Mouse (Mus musculus) heart, embryonic 16.5 days (tissue): ENCODE measurements around the gene Trabd2b. TPM values are rescaled to one million over a fixed set of nuclear protein-coding genes. Genes with fewer than 3 reads are reported as not detected.

ENCODE experiments used
- ATAC-seq: fragments of 200-750 bp; cut with Nextera tagmentation; replicated peaks from 2 replicates; pipeline ENCODE4 v1.8.0; 2017; ENCODE audit warnings: moderate number of reproducible peaks; ENCODE audit not compliant: insufficient read depth, low FRiP score; ENCODE audit errors: extremely low read depth
- H3K27ac ChIP-seq: fragments of 300-500 bp; sonication (generic); 2 replicates; pipeline ENCODE4 v1.5.1; 2014; ENCODE audit warnings: mild to moderate bottlenecking, low read length, control low read depth, moderate library complexity
- H3K27me3 ChIP-seq: fragments of 300-500 bp; sonication (generic); 2 replicates; pipeline ENCODE4 v1.6.1; 2014; ENCODE audit warnings: low read length, mixed read lengths; ENCODE audit not compliant: control insufficient read depth, insufficient read depth
- H3K36me3 ChIP-seq: fragments of 300-500 bp; sonication (generic); 2 replicates; pipeline ENCODE4 v1.6.1; 2014; ENCODE audit not compliant: control insufficient read depth, insufficient read depth
- H3K4me1 ChIP-seq: fragments of 300-500 bp; sonication (generic); 2 replicates; pipeline ENCODE4 v1.6.1; 2014; ENCODE audit warnings: low read length, mixed read lengths; ENCODE audit not compliant: control insufficient read depth, insufficient read depth
- H3K4me2 ChIP-seq: fragments of 300-500 bp; sonication (generic); 2 replicates; pipeline ENCODE4 v1.6.1; 2014; ENCODE audit warnings: low read depth, mild to moderate bottlenecking, control low read depth, low read length
- H3K4me3 ChIP-seq: fragments of 300-500 bp; sonication (generic); 2 replicates; pipeline ENCODE4 v1.5.1; 2014; ENCODE audit warnings: mild to moderate bottlenecking, control low read depth, low read length
- H3K9ac ChIP-seq: fragments of 300-500 bp; sonication (generic); 2 replicates; pipeline ENCODE4 v1.6.1; 2014; ENCODE audit warnings: low read length, control low read depth
- H3K9me3 ChIP-seq: fragments of 300-500 bp; sonication (generic); replicated peaks from 2 replicates; pipeline ENCODE4 v1.6.1; 2016; ENCODE audit warnings: low read length; ENCODE audit not compliant: control insufficient read depth
- WGBS: fragments of 180-500 bp; shearing (Covaris S2); extraction: QIAGEN DNeasy Blood & Tissue Kit; methylation state at CpG from one replicate; pipeline ENCODE4 v1.1.7; 2014; 5-methylcytosine and 5-hydroxymethylcytosine counted together
- polyA plus RNA-seq: library from polyadenylated mRNA; unstranded; fragments of >200 nt; fragmentation: Nextera tagmentation; extraction: Ambion mirVana; gene quantifications from 2 replicates; pipeline ENCODE4 v1.2.1, GENCODE M21; 2015

Trabd2b gene
- polyA plus RNA-seq, 1 experiment from 2014 or later: 3.4 TPM

DNA sequence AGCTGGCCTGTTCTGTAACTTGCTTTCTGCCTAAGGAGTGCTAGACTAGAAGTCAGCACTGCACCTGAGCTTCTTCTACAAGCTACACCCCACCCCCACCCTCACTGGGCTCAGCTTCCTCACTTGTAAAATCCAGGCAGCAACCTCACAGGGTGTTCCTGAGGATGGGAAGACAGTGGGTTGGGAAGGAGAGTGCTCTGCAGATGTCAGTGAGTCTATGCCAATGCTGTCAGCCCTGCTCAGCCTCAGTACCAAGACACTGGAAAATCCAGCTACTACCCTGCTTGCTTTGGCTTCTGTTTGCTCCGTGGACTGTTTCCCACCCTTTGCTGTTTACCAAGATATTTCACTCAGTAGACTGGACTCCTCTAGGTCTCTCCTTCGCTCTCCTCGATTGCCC is 36.1 kb downstream of the Trabd2b start:
- Histone ChIP-seq H3K36me3 (no peaks in the 10 kb centered on the region), H3K9ac (no peak overlapping the region), H3K9me3 (no peaks in the 10 kb centered on the region), H3K4me2 (no peak overlapping the region), H3K27ac (no peak overlapping the region), H3K27me3 (peaks cover 7% of the 10 kb centered on the region; the same call in 1 of the 2 replicates), H3K4me3 (no peak overlapping the region), H3K4me1 (no peaks in the 10 kb centered on the region)
- ATAC-seq: no peak
- 78% methylated on average over 3 of the region's 3 CpGs for WGBS

DNA sequence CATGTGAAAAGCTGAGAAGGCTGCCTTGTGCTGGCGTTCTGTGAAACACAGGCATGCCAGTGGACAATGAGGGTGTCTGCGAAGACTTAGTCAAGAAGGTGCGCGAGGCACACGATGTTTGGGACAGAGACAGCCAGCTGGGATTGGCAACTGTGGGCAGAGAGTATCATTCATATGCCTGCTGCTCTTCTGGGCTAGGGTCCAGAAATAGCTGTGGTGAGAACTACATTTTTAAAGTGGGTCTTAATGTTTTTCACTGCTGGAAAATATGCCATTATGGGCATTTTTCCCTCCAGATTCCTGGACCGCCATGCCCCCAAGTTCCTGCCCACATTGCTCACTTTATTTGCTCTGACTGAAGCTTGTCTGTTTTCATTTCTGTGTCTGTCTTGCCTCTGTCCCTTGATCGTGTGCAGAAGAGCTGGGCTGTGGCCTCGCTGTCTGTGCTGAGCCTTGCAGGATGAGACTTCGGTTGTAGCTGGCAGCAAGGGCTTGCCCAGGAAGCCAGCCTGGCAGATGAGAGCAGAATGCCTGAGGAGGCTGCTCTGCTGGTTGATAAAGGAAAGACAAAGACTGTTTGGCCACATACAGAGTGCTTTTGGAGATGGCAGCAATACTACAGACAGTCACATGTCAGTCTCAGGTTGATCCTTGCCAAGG is 42.0 kb downstream of the Trabd2b start:
- no peak overlapping the region for H3K27ac ChIP-seq
- H3K4me3 ChIP-seq: no peak overlapping the region
- no peak overlapping the region for H3K4me2 ChIP-seq
- no peak overlapping the region for H3K9ac ChIP-seq
- H3K36me3 ChIP-seq: no peaks in the 10 kb centered on the region
- H3K9me3 ChIP-seq: no peaks in the 10 kb centered on the region
- H3K27me3 ChIP-seq: 0 out of 2 replicates have a peak, but pooled peaks cover 3% of the 10 kb centered on the region
- no peak for ATAC-seq
- WGBS: 74% methylated on average over 9 of the region's 9 CpGs
- peaks cover 9% of the 10 kb centered on the region for H3K4me1 ChIP-seq

DNA sequence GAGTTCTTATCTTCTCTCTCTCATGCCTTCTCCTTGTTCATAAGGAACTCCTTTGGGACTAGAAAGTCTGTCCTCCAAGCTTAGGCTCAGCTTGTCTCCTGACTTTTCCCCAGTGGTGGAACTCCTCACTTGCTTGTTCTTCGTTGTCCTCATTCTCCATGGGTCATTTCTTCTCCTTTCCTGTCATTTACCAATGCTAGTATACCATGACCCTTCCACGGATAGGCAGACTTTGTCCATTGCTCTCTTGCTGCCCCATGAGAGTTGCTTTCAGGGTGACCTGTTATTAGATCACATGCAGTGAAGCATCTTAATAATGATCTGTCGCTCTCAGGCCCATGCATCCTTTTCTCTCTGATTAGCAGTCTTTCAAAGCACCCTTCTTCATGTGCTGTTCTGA is 46.6 kb downstream of the Trabd2b start:
- WGBS: 85% methylated on average over 3 of the region's 3 CpGs
- Histone ChIP-seq H3K27ac (no peak overlapping the region), H3K9ac (no peak overlapping the region), H3K4me2 (no peak overlapping the region), H3K9me3 (no peaks in the 10 kb centered on the region), H3K4me1 (peaks cover 20% of the 10 kb centered on the region), H3K36me3 (no peaks in the 10 kb centered on the region), H3K27me3 (no peaks in the 10 kb centered on the region), H3K4me3 (no peak overlapping the region)
- no peak for ATAC-seq

DNA sequence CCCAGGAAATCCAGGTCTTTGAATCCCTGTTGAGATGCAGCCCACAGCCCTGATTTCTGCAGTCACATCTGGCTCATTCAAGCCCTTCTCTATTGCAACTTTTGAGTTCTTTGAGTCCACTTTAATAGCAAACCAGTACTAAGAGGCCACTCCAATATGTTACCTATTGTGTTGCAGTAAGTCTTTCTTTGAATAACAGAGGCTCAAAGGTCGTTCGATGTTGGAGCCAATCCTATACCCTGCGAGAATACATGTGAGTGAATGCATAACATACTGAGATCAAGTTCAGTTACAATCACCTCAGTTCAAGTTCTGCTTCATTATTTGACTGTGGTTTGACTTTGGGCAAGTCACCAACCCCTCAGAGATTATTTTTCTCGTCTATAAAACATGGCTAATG is 47.5 kb downstream of the Trabd2b start:
- ATAC-seq: no peak
- Histone ChIP-seq H3K4me1 (peaks cover 17% of the 10 kb centered on the region), H3K36me3 (no peaks in the 10 kb centered on the region), H3K9ac (no peak overlapping the region), H3K27me3 (no peaks in the 10 kb centered on the region), H3K4me2 (no peak overlapping the region), H3K27ac (no peak overlapping the region), H3K9me3 (no peaks in the 10 kb centered on the region), H3K4me3 (no peak overlapping the region)
- WGBS: 78% methylated on average over 4 of the region's 4 CpGs

DNA sequence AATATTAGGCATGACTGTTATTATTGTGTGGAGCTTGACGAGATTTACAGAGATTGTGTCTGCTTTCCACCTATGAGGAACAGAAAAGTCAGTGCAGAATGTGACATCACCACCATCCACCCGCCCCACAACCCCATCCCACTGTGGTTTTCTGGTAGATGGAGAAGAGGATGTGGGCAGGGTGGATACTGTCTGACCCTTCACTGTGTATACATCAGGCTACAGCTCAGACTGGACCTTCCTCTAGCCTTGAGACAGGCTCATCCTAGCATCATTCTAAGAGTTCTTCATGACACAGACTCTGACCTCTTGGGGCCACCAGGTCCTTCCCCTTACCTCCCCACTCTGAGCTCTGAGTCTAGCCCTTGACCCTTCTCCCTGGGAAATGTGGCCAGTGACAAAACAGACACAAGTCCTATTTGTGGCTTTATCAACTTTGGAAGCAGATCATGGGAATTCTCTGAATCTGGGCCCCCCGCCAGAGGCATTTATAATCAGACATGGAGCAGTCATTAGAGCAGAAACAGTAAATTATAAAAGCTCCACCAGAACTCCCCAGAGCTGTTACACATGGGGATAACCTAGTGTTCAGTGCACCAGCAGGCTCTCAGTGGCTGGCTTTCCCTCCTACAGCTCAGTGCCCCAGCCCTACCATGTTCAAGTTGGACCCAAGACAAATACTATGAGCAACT is 48.1 kb downstream of the Trabd2b start:
- no peaks in the 10 kb centered on the region for H3K9me3 ChIP-seq
- WGBS: 63% methylated on average over 3 of the region's 3 CpGs
- H3K27ac ChIP-seq: peak overlapping the region; percentile 85
- H3K4me1 ChIP-seq: peaks cover 23% of the 10 kb centered on the region
- H3K36me3 ChIP-seq: no peaks in the 10 kb centered on the region
- H3K4me2 ChIP-seq: no peak overlapping the region
- no peak overlapping the region for H3K4me3 ChIP-seq
- H3K27me3 ChIP-seq: no peaks in the 10 kb centered on the region
- peak; percentile 73 for ATAC-seq
- no peak overlapping the region for H3K9ac ChIP-seq

DNA sequence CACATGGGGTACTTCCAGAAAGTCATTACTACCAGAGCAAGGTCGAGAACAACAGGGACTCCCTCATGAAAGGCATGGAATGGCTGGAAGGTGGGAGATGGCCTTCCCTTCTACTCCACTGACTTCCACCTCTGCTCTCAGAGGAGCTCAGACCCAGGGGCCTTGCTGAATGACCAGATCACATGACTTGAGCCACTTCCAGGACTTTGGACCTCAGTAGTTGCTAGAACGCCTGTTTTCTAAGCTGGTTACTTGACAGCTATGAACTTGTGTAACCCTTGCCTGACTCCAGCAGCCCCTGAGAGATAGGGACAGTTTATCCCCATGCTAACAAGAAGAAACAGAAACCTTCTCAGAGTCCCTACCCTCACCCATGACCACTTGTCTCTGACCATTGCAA is 50.6 kb downstream of the Trabd2b start:
- no peak overlapping the region for H3K4me2 ChIP-seq
- no peaks in the 10 kb centered on the region for H3K9me3 ChIP-seq
- no peak overlapping the region for H3K9ac ChIP-seq
- H3K4me1 ChIP-seq: peaks cover 31% of the 10 kb centered on the region
- H3K4me3 ChIP-seq: no peak overlapping the region
- ATAC-seq: no peak
- WGBS: 83% methylated on average over 2 of the region's 2 CpGs
- H3K27me3 ChIP-seq: no peaks in the 10 kb centered on the region
- no peak overlapping the region for H3K27ac ChIP-seq
- H3K36me3 ChIP-seq: no peaks in the 10 kb centered on the region

DNA sequence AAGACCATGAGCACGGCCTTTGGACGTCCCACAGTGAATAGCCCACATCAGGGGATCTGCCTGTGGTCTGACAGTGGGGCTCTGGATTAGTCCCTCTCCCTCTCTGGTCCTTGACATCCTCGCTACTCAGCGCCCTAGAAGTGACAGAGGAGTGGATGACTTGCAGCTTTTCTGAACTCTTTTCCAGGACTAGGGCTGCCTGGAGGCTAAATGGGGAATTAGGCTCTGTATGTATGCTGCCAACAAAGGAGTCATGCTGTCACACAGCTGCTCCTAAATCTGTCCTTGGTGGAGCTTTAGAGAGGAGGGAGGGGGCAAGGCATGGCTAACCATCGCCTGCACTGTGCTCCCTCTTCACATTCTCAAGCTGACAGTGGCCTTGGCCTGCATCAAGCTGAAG is 53.1 kb downstream of the Trabd2b start:
- no peak overlapping the region; the same call in 1 of the 2 replicates for H3K9ac ChIP-seq
- no peaks in the 10 kb centered on the region for H3K36me3 ChIP-seq
- no peaks in the 10 kb centered on the region for H3K27me3 ChIP-seq
- peaks cover 28% of the 10 kb centered on the region for H3K4me1 ChIP-seq
- no peak overlapping the region for H3K4me3 ChIP-seq
- no peaks in the 10 kb centered on the region for H3K9me3 ChIP-seq
- peak overlapping the region; percentile 92 for H3K27ac ChIP-seq
- ATAC-seq: peak; percentile 62
- no peak overlapping the region for H3K4me2 ChIP-seq
- WGBS: 49% methylated on average over 5 of the region's 5 CpGs

DNA sequence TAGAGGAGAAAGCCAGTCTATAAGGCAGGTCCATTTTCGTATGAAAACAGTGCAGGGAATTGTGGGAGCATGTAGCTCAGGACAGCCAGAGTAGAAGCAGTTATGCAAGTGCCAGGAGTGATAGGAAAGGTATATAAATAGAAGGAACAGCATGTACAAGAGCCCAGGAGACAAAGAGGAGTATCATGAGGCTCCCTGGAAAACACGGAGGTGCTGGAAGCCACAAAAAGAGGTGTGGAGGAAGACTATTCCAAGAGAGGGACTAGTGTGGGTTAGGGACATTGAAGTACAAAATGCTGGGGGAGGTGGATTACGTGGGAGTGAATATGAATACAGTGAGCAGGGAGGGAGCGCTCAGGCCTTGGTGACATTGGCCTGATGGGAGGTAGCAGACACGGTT is 53.9 kb downstream of the Trabd2b start:
- no peaks in the 10 kb centered on the region for H3K9me3 ChIP-seq
- H3K27me3 ChIP-seq: no peaks in the 10 kb centered on the region
- H3K27ac ChIP-seq: peak overlapping the region; percentile 92
- no peak overlapping the region for H3K9ac ChIP-seq
- 50% methylated on average over 5 of the region's 5 CpGs for WGBS
- H3K36me3 ChIP-seq: no peaks in the 10 kb centered on the region
- no peak overlapping the region; the same call in 1 of the 2 replicates for H3K4me2 ChIP-seq
- peak; percentile 87 for ATAC-seq
- no peak overlapping the region for H3K4me3 ChIP-seq
- H3K4me1 ChIP-seq: peaks cover 24% of the 10 kb centered on the region

DNA sequence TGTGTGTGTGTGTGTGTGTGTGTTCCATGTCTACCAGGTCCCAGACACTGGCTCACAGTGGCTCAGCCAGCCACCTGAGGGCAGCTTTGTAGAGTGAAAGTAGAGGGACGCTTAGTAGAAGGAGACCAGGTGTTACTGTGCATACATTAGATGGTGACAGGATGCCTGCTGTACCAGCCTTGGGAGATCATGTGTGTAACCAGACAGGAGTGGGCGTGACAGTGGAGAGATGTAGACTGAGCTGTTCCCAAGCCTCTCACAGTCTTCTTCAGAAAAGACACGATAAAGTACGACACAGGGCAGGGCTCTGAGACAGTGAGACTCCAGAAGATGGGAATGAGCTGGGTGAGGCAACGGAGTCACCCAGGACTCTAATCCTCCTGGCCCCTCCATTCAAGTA is 54.6 kb downstream of the Trabd2b start:
- Histone ChIP-seq H3K27ac (peak overlapping the region; percentile 92), H3K27me3 (no peaks in the 10 kb centered on the region), H3K4me1 (peaks cover 31% of the 10 kb centered on the region), H3K36me3 (no peaks in the 10 kb centered on the region), H3K9me3 (no peaks in the 10 kb centered on the region), H3K4me2 (no peak overlapping the region), H3K4me3 (no peak overlapping the region), H3K9ac (no peak overlapping the region)
- no peak for ATAC-seq
- 79% methylated on average over 5 of the region's 5 CpGs for WGBS
